Mouse (Mus musculus) layer of hippocampus, postnatal 25 days (tissue): Measurements from ENCODE around the gene Fcgr3. TPM values are rescaled to one million over a fixed set of nuclear protein-coding genes. Genes with fewer than 3 reads are reported as not detected.
"Not testable (repeated sequence)": the region's sequence is repeated elsewhere in the genome, so short reads cannot be mapped to it uniquely, and the experiment has no call there.

Source experiments
- DNase-seq, 2 experiments: peaks; one replicate each; pipeline ENCODE4 v3.0.0; 2022; ENCODE audit warnings: mixed read lengths in 2 of 2, low spot score in 1 of 2; ENCODE audit errors: extremely low spot score in 1 of 2
- total RNA-seq, 2 experiments: library from RNA; stranded (reverse); gene quantifications; 2 replicates each; pipeline ENCODE4 v1.2.3; 2021

Fcgr3 gene
- total RNA-seq, 2 experiments from 2014 or later, result 12.1 to 14.0 TPM

DNA sequence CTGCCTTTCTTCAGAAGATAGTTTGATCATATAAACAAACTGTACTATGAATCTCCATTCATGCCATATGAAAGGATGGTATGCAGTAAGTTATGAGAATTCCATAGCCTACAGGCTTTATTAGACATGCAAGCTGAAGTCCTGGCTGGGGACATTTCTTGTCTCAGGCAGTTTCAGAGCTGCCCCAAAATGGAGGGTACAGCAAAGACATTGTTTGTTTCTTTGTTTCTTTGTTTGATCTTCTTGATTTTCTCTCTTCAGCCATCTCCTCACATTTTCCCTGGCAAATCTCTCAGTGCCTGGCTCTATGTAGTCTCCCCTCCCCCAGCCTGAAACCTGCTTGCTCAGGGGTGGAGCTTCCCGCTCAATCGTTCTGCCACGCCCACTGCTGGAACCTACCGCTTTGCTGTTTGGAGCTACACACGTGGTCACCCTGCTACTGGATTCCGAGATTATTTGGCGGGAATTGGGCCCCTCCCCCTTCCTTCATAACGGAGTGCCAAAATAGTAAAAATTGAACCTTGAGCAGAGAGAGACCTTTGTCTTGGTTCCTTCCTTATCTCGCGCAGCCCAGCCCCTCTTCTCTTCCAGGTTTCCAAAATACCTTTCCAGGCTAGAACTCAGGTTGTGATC lies 23.6 kb upstream of the Fcgr3 start:
- DNase-seq, result not testable (repeated sequence)

GRCm38 (mm10) chr1:171085718-171086117 lies 21.0 kb upstream of the Fcgr3 start:
- no peak for DNase-seq

- DNase-seq, result not testable (repeated sequence)
Measured at GRCm38 (mm10) chr1:171081512-171082231, 16.9 kb upstream of the Fcgr3 start.

- DNase-seq, result not testable (repeated sequence)
Measured at GRCm38 (mm10) chr1:171079825-171080224, 15.1 kb upstream of the Fcgr3 start.

DNA sequence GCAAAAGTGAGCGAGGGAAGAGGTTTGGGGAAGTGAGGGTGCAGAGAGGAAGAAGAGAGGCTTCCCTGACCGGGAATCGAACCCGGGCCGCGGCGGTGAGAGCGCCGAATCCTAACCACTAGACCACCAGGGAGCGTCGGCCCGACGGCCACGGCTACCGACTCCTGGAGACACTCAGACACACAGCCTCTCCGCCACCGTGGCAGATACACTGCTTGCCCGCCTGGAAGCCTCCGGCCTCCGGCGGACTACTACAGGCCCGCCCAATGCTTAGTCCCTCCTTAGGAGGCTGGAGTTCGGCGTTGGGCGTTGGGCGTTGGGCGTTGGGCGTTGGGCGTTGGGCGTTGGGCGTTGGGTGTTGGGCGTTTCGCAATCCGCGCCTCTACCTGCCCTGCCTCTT lies 14.6 kb upstream of the Fcgr3 start:
- DNase-seq, result not testable (repeated sequence)

DNA sequence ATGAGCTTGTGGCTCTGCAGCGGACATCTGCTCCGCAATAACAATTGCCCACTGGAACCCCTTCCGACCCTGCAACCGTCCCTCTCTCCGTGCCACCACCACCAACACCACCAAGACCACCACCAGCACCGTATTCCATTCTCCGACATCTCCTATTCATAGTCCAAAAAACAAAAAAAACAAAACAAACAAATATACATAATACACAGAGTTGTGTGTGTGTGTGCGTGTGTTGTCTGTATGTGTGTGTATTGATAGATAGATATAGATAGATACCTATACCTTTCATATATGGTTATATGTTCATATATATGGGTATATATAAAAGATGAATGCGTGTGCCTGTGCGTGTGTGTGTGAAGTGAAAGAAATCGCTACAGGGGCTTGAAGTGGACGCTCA lies 13.7 kb upstream of the Fcgr3 start:
- DNase-seq, result not testable (repeated sequence)

GRCm38 (mm10) chr1:171077955-171078354 lies 13.2 kb upstream of the Fcgr3 start:
- peak in 1 of 2 experiments; percentile 38 for DNase-seq

- DNase-seq, result not testable (repeated sequence)
Measured at GRCm38 (mm10) chr1:171077192-171077591, 12.5 kb upstream of the Fcgr3 start.

DNA sequence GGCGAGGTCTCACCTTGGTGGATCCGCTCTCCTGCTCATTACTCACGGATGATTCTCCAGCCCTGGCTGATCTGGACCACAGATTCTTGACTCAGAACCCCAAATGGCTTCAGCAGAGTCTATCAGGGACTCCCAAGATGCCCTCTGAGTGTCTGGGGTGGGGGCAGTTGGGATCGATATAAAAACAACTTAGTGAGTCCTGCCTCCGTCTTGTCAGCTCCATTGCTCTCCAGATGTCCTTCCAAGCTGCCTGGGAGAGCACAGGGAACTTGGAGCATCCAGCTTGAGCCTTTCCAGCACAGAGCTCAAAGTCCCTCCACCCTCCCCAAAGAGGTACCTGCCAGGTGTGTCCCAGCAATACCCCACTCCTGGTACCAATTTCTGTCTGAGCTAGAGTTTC lies 11.4 kb upstream of the Fcgr3 start:
- DNase-seq, result not testable (repeated sequence)

GRCm38 (mm10) chr1:171074283-171074682 lies 9.5 kb upstream of the Fcgr3 start:
- DNase-seq, result peak in 1 of 2 experiments; percentile 20

DNA sequence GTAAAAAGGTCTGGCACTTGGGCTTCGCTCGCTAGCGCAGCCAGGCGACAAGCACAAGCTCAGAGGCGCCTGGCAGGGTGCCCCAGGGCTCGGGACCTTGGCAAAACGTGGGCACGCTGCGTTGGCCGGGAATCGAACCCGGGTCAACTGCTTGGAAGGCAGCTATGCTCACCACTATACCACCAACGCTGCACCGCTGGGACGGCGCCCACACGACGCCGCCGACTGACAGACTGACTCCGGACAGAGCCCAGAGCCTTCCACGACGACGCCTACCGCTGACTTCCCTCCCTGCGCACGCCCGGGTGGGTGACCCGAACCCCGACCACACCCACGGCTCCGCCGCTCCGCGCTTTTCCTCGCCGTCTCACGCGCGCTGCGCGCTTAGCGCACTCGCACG lies 7.5 kb upstream of the Fcgr3 start:
- DNase-seq, result not testable (repeated sequence)

GRCm38 (mm10) chr1:171071726-171072125 lies 7.0 kb upstream of the Fcgr3 start:
- DNase-seq, result not testable (repeated sequence)

DNA sequence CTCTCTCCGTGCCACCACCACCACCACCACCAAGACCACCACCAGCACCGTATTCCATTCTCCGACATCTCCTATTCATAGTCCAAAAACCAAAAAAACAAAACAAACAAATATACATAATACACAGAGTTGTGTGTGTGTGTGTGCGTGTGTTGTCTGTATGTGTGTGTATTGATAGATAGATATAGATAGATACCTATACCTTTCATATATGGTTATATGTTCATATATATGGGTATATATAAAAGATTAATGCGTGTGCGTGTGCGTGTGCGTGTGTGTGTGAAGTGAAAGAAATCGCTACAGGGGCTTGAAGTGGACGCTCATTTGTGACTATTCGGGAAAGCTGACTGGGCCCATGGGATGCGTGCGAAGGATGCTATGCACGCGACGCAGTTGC lies 6.1 kb upstream of the Fcgr3 start:
- DNase-seq, result not testable (repeated sequence)

- not testable (repeated sequence) for DNase-seq
Measured at GRCm38 (mm10) chr1:171069508-171069907, 4.8 kb upstream of the Fcgr3 start.

DNA sequence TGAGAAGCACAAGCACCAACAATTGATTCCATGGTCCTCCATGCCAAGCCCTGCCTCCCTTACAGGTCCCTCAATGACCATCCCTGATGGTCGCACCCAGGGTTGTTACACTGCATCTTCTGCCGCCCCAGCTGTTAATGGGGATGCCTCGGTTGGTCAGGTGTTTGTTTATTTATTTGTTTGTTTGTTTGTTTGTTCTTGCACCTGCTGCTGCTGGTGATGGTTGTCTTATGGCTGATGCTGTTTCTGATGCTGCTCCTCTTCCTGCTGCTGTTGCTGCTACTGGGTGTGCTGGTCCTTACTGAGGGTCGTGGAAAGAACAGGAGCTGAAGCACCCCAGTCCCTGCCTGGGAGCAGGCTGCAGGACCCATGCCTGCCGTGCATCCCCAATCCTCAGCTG lies 3.2 kb upstream of the Fcgr3 start:
- DNase-seq, result not testable (repeated sequence)

DNA sequence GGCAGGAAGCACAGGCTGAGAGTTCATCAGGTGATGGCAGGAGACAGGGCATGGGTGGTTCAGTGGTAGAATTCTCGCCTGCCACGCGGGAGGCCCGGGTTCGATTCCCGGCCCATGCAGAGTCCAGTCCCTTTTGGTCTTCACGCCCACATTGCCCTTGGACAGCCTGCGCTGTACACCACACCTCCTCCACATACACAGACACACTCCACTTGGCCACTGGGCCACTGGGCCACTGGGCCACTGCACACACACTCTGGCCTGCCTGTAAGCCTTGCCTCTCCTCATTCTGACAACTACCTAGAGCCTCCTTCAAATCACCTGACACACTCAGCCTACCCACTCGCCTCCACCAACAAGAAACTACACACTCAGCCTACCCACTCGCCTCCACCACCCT lies 1.8 kb upstream of the Fcgr3 start:
- not testable (repeated sequence) for DNase-seq

GRCm38 (mm10) chr1:171065768-171066167 lies 1.0 kb upstream of the Fcgr3 start:
- DNase-seq, result peak; percentile 41 to 46

- peak; percentile 32 to 68 for DNase-seq
Measured at GRCm38 (mm10) chr1:171065243-171065587, 480 bp upstream of the Fcgr3 start.

DNA sequence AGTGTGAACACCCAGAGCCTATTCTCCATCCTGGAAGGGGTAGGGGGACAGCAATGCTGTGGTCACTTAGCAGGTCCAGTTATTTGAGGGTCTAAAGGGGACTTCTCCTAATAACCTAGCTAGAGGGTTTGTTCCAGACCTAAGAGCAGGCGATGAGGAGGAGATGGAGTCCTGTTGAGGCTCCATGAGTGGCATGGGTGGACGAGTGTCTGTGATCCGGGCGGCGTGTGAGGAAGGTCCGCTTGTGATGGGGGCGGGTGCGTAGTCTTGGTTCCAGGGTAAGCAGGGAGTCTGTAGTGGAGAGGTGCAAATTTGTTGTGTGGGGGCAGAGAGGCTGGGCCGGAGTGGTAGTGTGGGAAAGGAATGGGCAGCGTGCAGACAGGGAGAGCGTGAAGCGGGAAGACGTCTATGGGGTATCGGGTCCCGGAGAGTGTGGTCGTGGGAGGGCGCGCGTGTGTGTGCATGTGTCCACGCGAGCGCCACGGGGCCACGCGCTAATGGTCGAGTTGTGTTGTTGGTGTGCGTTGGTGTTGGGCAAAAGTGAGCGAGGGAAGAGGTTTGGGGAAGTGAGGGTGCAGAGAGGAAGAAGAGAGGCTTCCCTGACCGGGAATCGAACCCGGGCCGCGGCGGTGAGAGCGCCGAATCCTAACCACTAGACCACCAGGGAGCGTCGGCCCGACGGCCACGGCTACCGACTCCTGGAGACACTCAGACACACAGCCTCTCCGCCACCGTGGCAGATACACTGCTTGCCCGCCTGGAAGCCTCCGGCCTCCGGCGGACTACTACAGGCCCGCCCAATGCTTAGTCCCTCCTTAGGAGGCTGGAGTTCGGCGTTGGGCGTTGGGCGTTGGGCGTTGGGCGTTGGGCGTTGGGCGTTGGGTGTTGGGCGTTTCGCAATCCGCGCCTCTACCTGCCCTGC lies 905 bp downstream of the Fcgr3 start:
- peak; percentile 47 to 68 for DNase-seq

- no peak for DNase-seq
Measured at GRCm38 (mm10) chr1:171061566-171061965, 3.2 kb downstream of the Fcgr3 start.

- no peak for DNase-seq
Measured at GRCm38 (mm10) chr1:171060392-171060791, 4.3 kb downstream of the Fcgr3 start.
